Mouse (Mus musculus) CH12.LX (cell line): ENCODE results near the gene S100pbp. TPM values are rescaled to one million over a fixed set of nuclear protein-coding genes. Genes with fewer than 3 reads are reported as not detected.
A peak's percentile ranks its signal among the peaks of the same experiment; 100 is the strongest.

Experiments
- DNase-seq: peaks from one replicate; pipeline ENCODE4 v3.0.0-alpha.2; 2013; ENCODE audit errors: extremely low read depth
- H3K27ac ChIP-seq: 2 replicates; pipeline ENCODE4 v1.5.1; 2012; ENCODE audit warnings: low read depth, mild to moderate bottlenecking, control low read depth, moderate library complexity; ENCODE audit not compliant: insufficient read depth
- H3K27me3 ChIP-seq: replicated peaks from 2 replicates; pipeline ENCODE3; 2012; ENCODE audit warnings: inconsistent platforms
- H3K36me3 ChIP-seq, 2 experiments: replicated peaks in 1 of 2; 2 replicates each; pipeline versions ENCODE3 to v1.6.1; 2012; ENCODE audit warnings: inconsistent platforms in 1 of 2, low read length in 1 of 2, mild to moderate bottlenecking in 1 of 2, mixed read lengths in 1 of 2, moderate library complexity in 1 of 2; ENCODE audit not compliant: control insufficient read depth in 1 of 2, insufficient read depth in 1 of 2
- H3K4me1 ChIP-seq, 2 experiments: 2 replicates each; pipeline ENCODE4 v1.6.1; 2012; ENCODE audit warnings: inconsistent platforms in 1 of 2, moderate library complexity in 1 of 2; ENCODE audit not compliant: insufficient read depth in 2 of 2, control insufficient read depth in 1 of 2
- H3K4me2 ChIP-seq: 2 replicates; pipeline ENCODE4 v1.6.1; 2012; ENCODE audit warnings: low read depth, mild to moderate bottlenecking, control low read depth; ENCODE audit not compliant: poor library complexity, insufficient read depth, severe bottlenecking
- H3K4me3 ChIP-seq, 3 experiments: fragments of 150-350 bp in 1 of 3; sonication (generic) in 1 of 3; replicated peaks in 1 of 3; 2 replicates each; pipeline versions ENCODE3 to v1.5.1; 2011 to 2012; ENCODE audit warnings: low read depth in 2 of 3, low read length in 2 of 3, mild to moderate bottlenecking in 2 of 3, moderate library complexity in 2 of 3, control low read depth in 1 of 3, improper control_type of control experiment in 1 of 3, inconsistent platforms in 1 of 3, mixed read lengths in 1 of 3; ENCODE audit not compliant: poor library complexity in 1 of 3
- H3K79me2 ChIP-seq: replicated peaks from 2 replicates; pipeline ENCODE4 v1.6.1; 2012; ENCODE audit warnings: mild to moderate bottlenecking, moderate library complexity; ENCODE audit not compliant: control insufficient read depth, poor library complexity, insufficient read depth, severe bottlenecking; ENCODE audit errors: extremely low read depth
- H3K9ac ChIP-seq: 2 replicates; pipeline ENCODE4 v1.6.1; 2012; ENCODE audit warnings: low read depth, mild to moderate bottlenecking, control low read depth, moderate library complexity; ENCODE audit not compliant: insufficient read depth
- H3K9me3 ChIP-seq: replicated peaks from 2 replicates; pipeline ENCODE3; 2012; ENCODE audit warnings: low read length, inconsistent platforms, mixed read lengths
- BHLHE40 ChIP-seq: IDR thresholded peaks from 2 replicates; pipeline ENCODE4 v1.6.1; 2011; ENCODE audit warnings: mild to moderate bottlenecking, low read depth, low read length, improper control_type of control experiment
- CHD1 ChIP-seq: IDR thresholded peaks from 2 replicates; pipeline ENCODE4 v1.6.1; 2012; ENCODE audit warnings: low read depth, low read length, improper control_type of control experiment, inconsistent platforms
- CHD2 ChIP-seq: IDR thresholded peaks from 2 replicates; pipeline ENCODE4 v1.6.1; 2011; ENCODE audit warnings: low read length, improper control_type of control experiment
- E2F4 ChIP-seq: IDR thresholded peaks from 2 replicates; pipeline ENCODE4 v1.6.1; 2011; ENCODE audit warnings: low read depth, low read length, improper control_type of control experiment; ENCODE audit not compliant: insufficient replicate concordance
- ELF1 ChIP-seq: IDR thresholded peaks from 2 replicates; pipeline ENCODE4 v1.6.1; 2014; ENCODE audit warnings: low read depth, mild to moderate bottlenecking, inconsistent platforms, low read length, improper control_type of control experiment
- EP300 ChIP-seq: IDR thresholded peaks from 2 replicates; pipeline ENCODE4 v1.6.1; 2011; ENCODE audit warnings: low read length, improper control_type of control experiment
- ETS1 ChIP-seq: conservative IDR thresholded peaks from 2 replicates; pipeline ENCODE4 v1.6.1; 2012; ENCODE audit warnings: low read depth, mild to moderate bottlenecking, inconsistent platforms, low read length, improper control_type of control experiment, moderate library complexity
- HCFC1 ChIP-seq: IDR thresholded peaks from 2 replicates; pipeline ENCODE4 v1.6.1; 2012; ENCODE audit warnings: low read depth, mild to moderate bottlenecking, inconsistent platforms, low read length, improper control_type of control experiment
- IRF4 ChIP-seq: IDR thresholded peaks from 2 replicates; pipeline ENCODE4 v1.6.1; 2014; ENCODE audit warnings: low read depth, mild to moderate bottlenecking, inconsistent platforms, low read length, improper control_type of control experiment
- JUND ChIP-seq: conservative IDR thresholded peaks from 2 replicates; pipeline ENCODE4 v1.6.1; 2011; ENCODE audit warnings: low read depth, low read length, improper control_type of control experiment
- KAT2A ChIP-seq: IDR thresholded peaks from 2 replicates; pipeline ENCODE4 v1.6.1; 2012; ENCODE audit warnings: low read length, improper control_type of control experiment, inconsistent platforms; ENCODE audit not compliant: insufficient replicate concordance
- MAFK ChIP-seq: IDR thresholded peaks from 2 replicates; pipeline ENCODE4 v1.6.1; 2011; ENCODE audit warnings: low read length, improper control_type of control experiment; ENCODE audit not compliant: insufficient replicate concordance
- MAX ChIP-seq: IDR thresholded peaks from 2 replicates; pipeline ENCODE4 v1.6.1; 2011; ENCODE audit warnings: low read length, improper control_type of control experiment
- MAZ ChIP-seq: IDR thresholded peaks from 2 replicates; pipeline ENCODE4 v1.6.1; 2012; ENCODE audit warnings: low read depth, mild to moderate bottlenecking, inconsistent platforms, low read length, improper control_type of control experiment, moderate library complexity
- MEF2A ChIP-seq: IDR thresholded peaks from 2 replicates; pipeline ENCODE4 v1.6.1; 2014; ENCODE audit warnings: low read depth, mild to moderate bottlenecking, inconsistent platforms, low read length, improper control_type of control experiment, borderline replicate concordance
- MXI1 ChIP-seq: IDR thresholded peaks from 2 replicates; pipeline ENCODE4 v1.6.1; 2011; ENCODE audit warnings: mild to moderate bottlenecking, low read depth, low read length, improper control_type of control experiment
- MYC ChIP-seq: IDR thresholded peaks from 2 replicates; pipeline ENCODE4 v1.6.1; 2011; ENCODE audit warnings: low read depth, mild to moderate bottlenecking, improper control_type of control experiment, low read length
- NELFE ChIP-seq: IDR thresholded peaks from 2 replicates; pipeline ENCODE4 v1.6.1; 2011; ENCODE audit warnings: low read depth, low read length, improper control_type of control experiment
- NRF1 ChIP-seq: IDR thresholded peaks from 2 replicates; pipeline ENCODE4 v1.6.1; 2014; ENCODE audit warnings: low read depth, mild to moderate bottlenecking, inconsistent platforms, low read length, improper control_type of control experiment, moderate library complexity
- PAX5 ChIP-seq: IDR thresholded peaks from 2 replicates; pipeline ENCODE4 v1.6.1; 2012; ENCODE audit warnings: low read length, inconsistent platforms, mixed read lengths
- POLR2A ChIP-seq: IDR thresholded peaks from 2 replicates; pipeline ENCODE4 v1.6.1; 2011; ENCODE audit warnings: low read depth, mild to moderate bottlenecking, improper control_type of control experiment, low read length
- RAD21 ChIP-seq: IDR thresholded peaks from 2 replicates; pipeline ENCODE4 v1.6.1; 2011; ENCODE audit warnings: low read depth, mild to moderate bottlenecking, low read length, improper control_type of control experiment, moderate library complexity
- SIN3A ChIP-seq: IDR thresholded peaks from 2 replicates; pipeline ENCODE4 v1.6.1; 2012; ENCODE audit warnings: low read length, improper control_type of control experiment, inconsistent platforms
- TBP ChIP-seq: conservative IDR thresholded peaks from 2 replicates; pipeline ENCODE4 v1.6.1; 2011; ENCODE audit warnings: low read depth, low read length, improper control_type of control experiment
- TCF12 ChIP-seq: IDR thresholded peaks from 2 replicates; pipeline ENCODE4 v1.6.1; 2014; ENCODE audit warnings: low read depth, mild to moderate bottlenecking, inconsistent platforms, low read length, improper control_type of control experiment
- USF1 ChIP-seq: IDR thresholded peaks from 2 replicates; pipeline ENCODE4 v1.6.1; 2014; ENCODE audit warnings: low read depth, mild to moderate bottlenecking, inconsistent platforms, low read length, improper control_type of control experiment
- ZKSCAN1 ChIP-seq: IDR thresholded peaks from 2 replicates; pipeline ENCODE4 v1.6.1; 2012; ENCODE audit warnings: low read depth, inconsistent platforms, low read length, improper control_type of control experiment, borderline replicate concordance
- ZMIZ1 ChIP-seq: IDR thresholded peaks from 2 replicates; pipeline ENCODE4 v1.6.1; 2012; ENCODE audit warnings: low read depth, mild to moderate bottlenecking, inconsistent platforms, low read length, improper control_type of control experiment
- ZNF384 ChIP-seq: IDR thresholded peaks from 2 replicates; pipeline ENCODE4 v1.6.1; 2012; ENCODE audit warnings: low read depth, low read length, improper control_type of control experiment, inconsistent platforms
- dilution Hi-C: fragments of 300-500 bp; cut with MboI; formaldehyde crosslinking; loops from 2 replicates; pipeline ENCODE4 v1.14.3; 2020; ENCODE audit warnings: low sequenced_read_pairs; ENCODE audit not compliant: extremely low pct_unique_long_range_greater_than_20kb, extremely low pct_ligation_motif_present
- in situ Hi-C: fragments of 300-500 bp; cut with MboI; formaldehyde crosslinking; loops from 3 replicates; pipeline ENCODE4 v1.14.3; 2019; ENCODE audit warnings: low sequenced_read_pairs, low pct_ligation_motif_present, low pct_unique_long_range_greater_than_20kb, mixed read lengths
- polyA plus RNA-seq: library from polyadenylated mRNA; unstranded; fragments of >175 nt; gene quantifications from 2 replicates; pipeline ENCODE4 v1.2.1, GENCODE M21; 2012; ENCODE audit warnings: low read depth; ENCODE audit not compliant: insufficient read length
- total RNA-seq, 2 experiments: library from RNA; depleted of rRNA; stranded (reverse); fragments of 300-350 nt in 1 of 2; fragments of >200 nt in 1 of 2; gene quantifications; 2 replicates each; pipeline ENCODE4 v1.2.3; 2012 to 2014

The S100pbp gene
- total RNA-seq (2012; rRNA removed): 22.5 and 23.1 TPM in 2 replicates
- 43.6 and 44.7 TPM in 2 replicates for total RNA-seq (2014; rRNA removed)
- 35.8 and 43.6 TPM in 2 replicates for polyA plus RNA-seq

- peak within 1 kb of the TSS; percentile 80 for H3K27ac ChIP-seq
- H3K9me3 ChIP-seq: no peaks in the 10 kb centered on the region
- no peaks in the 10 kb centered on the region for H3K27me3 ChIP-seq
- in situ Hi-C loops: loop anchor here (10.0 kb wide), 1 partner anchor 55 kb away; the partner anchor contains the start of gene Fndc5
- peaks cover 24 to 41% of the 10 kb centered on the region in 2 experiments for H3K36me3 ChIP-seq
- H3K9ac ChIP-seq: peak within 1 kb of the TSS; percentile 93
- H3K4me1 ChIP-seq: peaks cover 18 to 52% of the 10 kb centered on the region in 2 experiments
- H3K4me2 ChIP-seq: peak within 1 kb of the TSS; percentile 98
- peak within 1 kb of the TSS; percentile 75 to 89 (median 84) for H3K4me3 ChIP-seq
- dilution Hi-C loops: no loop called here
- peaks cover 80% of the 10 kb centered on the region for H3K79me2 ChIP-seq
- TF ChIP-seq MAX: peak; percentile 99
- no peak; the same call in 1 of the 2 replicates for TF ChIP-seq ZKSCAN1
- no peak for TF ChIP-seq PAX5
- peak; percentile 73 for TF ChIP-seq TCF12
- TF ChIP-seq KAT2A: peak; percentile 84; the same call in 1 of the 2 replicates
- no peak for TF ChIP-seq ZMIZ1
- 0 out of 2 replicates have a peak, but pooled peaks have one; percentile 15 for TF ChIP-seq EP300
- peak; percentile 99 for TF ChIP-seq ZNF384
- no peak for TF ChIP-seq RAD21
- peak; percentile 100 for TF ChIP-seq MYC
- peak; percentile 99 for TF ChIP-seq MXI1
- peak; percentile 64 for TF ChIP-seq MEF2A
- no peak for TF ChIP-seq USF1
- peak; percentile 90 for TF ChIP-seq MAZ
- TF ChIP-seq POLR2A: peak; percentile 84
- TF ChIP-seq HCFC1: peak; percentile 95
- 0 out of 2 replicates have a peak, but pooled peaks have one; percentile 19 for TF ChIP-seq TBP
- peak; percentile 68 for TF ChIP-seq NELFE
- peak; percentile 43; the same call in 1 of the 2 replicates for TF ChIP-seq NRF1
- peak; percentile 55 for TF ChIP-seq ETS1
- no peak for TF ChIP-seq JUND
- TF ChIP-seq BHLHE40: peak; percentile 80; the same call in 1 of the 2 replicates
- TF ChIP-seq E2F4: peak; percentile 86; the same call in 1 of the 2 replicates
- peak; percentile 84 for TF ChIP-seq CHD2
- TF ChIP-seq SIN3A: peak; percentile 100
- peak; percentile 78; the same call in 1 of the 2 replicates for TF ChIP-seq CHD1
- no peak for TF ChIP-seq MAFK
- TF ChIP-seq IRF4: peak; percentile 69
- TF ChIP-seq ELF1: peak; percentile 88
- DNase-seq: peak; percentile 98
Measured at GRCm38 (mm10) chr4:129189542-129190519, at the start of gene S100pbp, which contains the start of gene Yars. Gene S100pbp (minus strand): TSS chr4:129189727. Gene Yars (plus strand): TSS chr4:129189760.
